Mouse (Mus musculus) forebrain, embryonic 10.5 days (tissue): ENCODE results near the gene Prr13. TPM values are rescaled to one million over a fixed set of nuclear protein-coding genes. Genes with fewer than 3 reads are reported as not detected.
A peak's percentile ranks its signal among the peaks of the same experiment; 100 is the strongest.

Experiments used
- DNase-seq: peaks from one replicate; pipeline ENCODE4 v3.0.0-alpha.2; 2017; ENCODE audit warnings: low spot score; ENCODE audit errors: extremely low spot score
- H3K27ac ChIP-seq: fragments of 300-500 bp; sonication (generic); 2 replicates; pipeline ENCODE4 v1.5.1; 2016; ENCODE audit warnings: mild to moderate bottlenecking
- H3K27me3 ChIP-seq: fragments of 300-500 bp; sonication (generic); 2 replicates; pipeline ENCODE4 v1.6.1; 2016; ENCODE audit warnings: mild to moderate bottlenecking; ENCODE audit not compliant: poor library complexity, severe bottlenecking
- H3K36me3 ChIP-seq: fragments of 300-500 bp; sonication (generic); replicated peaks from 2 replicates; pipeline ENCODE4 v1.6.1; 2016; ENCODE audit warnings: mild to moderate bottlenecking, moderate library complexity
- H3K4me1 ChIP-seq: fragments of 300-500 bp; sonication (generic); 2 replicates; pipeline ENCODE4 v1.6.1; 2016
- H3K4me3 ChIP-seq: fragments of 300-500 bp; sonication (generic); 2 replicates; pipeline ENCODE4 v1.5.1; 2016; ENCODE audit warnings: mild to moderate bottlenecking, moderate library complexity
- H3K9me3 ChIP-seq: fragments of 300-500 bp; sonication (generic); 2 replicates; pipeline ENCODE4 v1.6.1; 2016; ENCODE audit warnings: mild to moderate bottlenecking, moderate library complexity
- WGBS: fragments of 180-500 bp; shearing (Covaris S2); methylation state at CpG from one replicate; pipeline ENCODE4 v1.1.7; 2016; 5-methylcytosine and 5-hydroxymethylcytosine counted together
- polyA plus RNA-seq: library from polyadenylated mRNA; unstranded; fragments of >200 nt; fragmentation: Nextera tagmentation; extraction: Ambion mirVana; gene quantifications from 2 replicates; pipeline ENCODE4 v1.2.1, GENCODE M21; 2016

The Prr13 gene
- polyA plus RNA-seq, 1 experiment from 2014 or later: 70.7 TPM

GRCm38 (mm10) chr15:102500479-102500878, 41.7 kb downstream of the Prr13 start:
- no peak overlapping the region for H3K27ac ChIP-seq
- WGBS: 91% methylated on average over 5 of the region's 5 CpGs
- no peak overlapping the region for H3K4me3 ChIP-seq
- no peaks in the 10 kb centered on the region for H3K9me3 ChIP-seq
- H3K4me1 ChIP-seq: peaks cover 4% of the 10 kb centered on the region; the same call in 1 of the 2 replicates
- no peak for DNase-seq
- H3K27me3 ChIP-seq: no peaks in the 10 kb centered on the region
- H3K36me3 ChIP-seq: peaks cover 99% of the 10 kb centered on the region

GRCm38 (mm10) chr15:102501084-102501814, 42.4 kb downstream of the Prr13 start:
- H3K4me1 ChIP-seq: peaks cover 4% of the 10 kb centered on the region; the same call in 1 of the 2 replicates
- H3K9me3 ChIP-seq: no peaks in the 10 kb centered on the region
- H3K27ac ChIP-seq: no peak overlapping the region
- DNase-seq: no peak
- WGBS: 92% methylated on average over 19 of the region's 19 CpGs
- peaks cover 98% of the 10 kb centered on the region for H3K36me3 ChIP-seq
- no peaks in the 10 kb centered on the region for H3K27me3 ChIP-seq
- no peak overlapping the region for H3K4me3 ChIP-seq

- peaks cover 97% of the 10 kb centered on the region for H3K36me3 ChIP-seq
- WGBS: 87% methylated on average over 9 of the region's 9 CpGs
- peaks cover 4% of the 10 kb centered on the region; the same call in 1 of the 2 replicates for H3K4me1 ChIP-seq
- H3K4me3 ChIP-seq: no peak overlapping the region
- no peaks in the 10 kb centered on the region for H3K9me3 ChIP-seq
- H3K27me3 ChIP-seq: no peaks in the 10 kb centered on the region
- no peak for DNase-seq
- no peak overlapping the region for H3K27ac ChIP-seq
Measured at GRCm38 (mm10) chr15:102502254-102502840, 43.5 kb downstream of the Prr13 start.

- Histone ChIP-seq H3K27me3 (no peaks in the 10 kb centered on the region), H3K4me3 (no peak within 1 kb of the TSS), H3K4me1 (peaks cover 4% of the 10 kb centered on the region; the same call in 1 of the 2 replicates), H3K36me3 (peaks cover 93% of the 10 kb centered on the region), H3K27ac (no peak within 1 kb of the TSS), H3K9me3 (no peaks in the 10 kb centered on the region)
- 88% methylated on average over 1 of the region's 1 CpGs for WGBS
- no peak for DNase-seq
Measured at GRCm38 (mm10) chr15:102503447-102503846, 44.6 kb downstream of the Prr13 start, which contains the start of gene Gm10337. Gm10337 (plus strand) TSS chr15:102503722.

GRCm38 (mm10) chr15:102503924-102504782, 45.3 kb downstream of the Prr13 start:
- 93% methylated on average over 9 of the region's 9 CpGs for WGBS
- Histone ChIP-seq H3K27me3 (no peaks in the 10 kb centered on the region), H3K9me3 (no peaks in the 10 kb centered on the region), H3K4me1 (peaks cover 6% of the 10 kb centered on the region), H3K36me3 (peaks cover 87% of the 10 kb centered on the region), H3K27ac (no peak overlapping the region), H3K4me3 (no peak overlapping the region)
- DNase-seq: no peak

GRCm38 (mm10) chr15:102505073-102505769, 46.4 kb downstream of the Prr13 start:
- H3K9me3 ChIP-seq: no peaks in the 10 kb centered on the region
- H3K27ac ChIP-seq: no peak overlapping the region
- DNase-seq: no peak
- H3K4me1 ChIP-seq: peaks cover 17% of the 10 kb centered on the region
- 83% methylated on average over 12 of the region's 12 CpGs for WGBS
- H3K27me3 ChIP-seq: no peaks in the 10 kb centered on the region
- H3K36me3 ChIP-seq: peaks cover 76% of the 10 kb centered on the region
- H3K4me3 ChIP-seq: no peak overlapping the region

- no peaks in the 10 kb centered on the region for H3K9me3 ChIP-seq
- DNase-seq: no peak
- H3K4me3 ChIP-seq: no peak overlapping the region
- WGBS: 92% methylated on average over 9 of the region's 9 CpGs
- H3K36me3 ChIP-seq: peaks cover 69% of the 10 kb centered on the region
- H3K27me3 ChIP-seq: no peaks in the 10 kb centered on the region
- peaks cover 24% of the 10 kb centered on the region for H3K4me1 ChIP-seq
- no peak overlapping the region for H3K27ac ChIP-seq
Measured at GRCm38 (mm10) chr15:102505770-102506463, 47.1 kb downstream of the Prr13 start.

- Histone ChIP-seq H3K36me3 (peaks cover 64% of the 10 kb centered on the region), H3K4me1 (peaks cover 29% of the 10 kb centered on the region), H3K27ac (no peak overlapping the region), H3K27me3 (no peaks in the 10 kb centered on the region), H3K9me3 (no peaks in the 10 kb centered on the region), H3K4me3 (no peak overlapping the region)
- WGBS: 86% methylated on average over 2 of the region's 2 CpGs
- DNase-seq: no peak
Measured at GRCm38 (mm10) chr15:102506464-102506830, 47.6 kb downstream of the Prr13 start.

- 80% methylated on average over 1 of the region's 1 CpGs for WGBS
- no peaks in the 10 kb centered on the region for H3K9me3 ChIP-seq
- no peak overlapping the region for H3K27ac ChIP-seq
- H3K27me3 ChIP-seq: no peaks in the 10 kb centered on the region
- H3K4me1 ChIP-seq: peaks cover 34% of the 10 kb centered on the region
- H3K4me3 ChIP-seq: no peak overlapping the region
- no peak for DNase-seq
- H3K36me3 ChIP-seq: peaks cover 60% of the 10 kb centered on the region
Measured at GRCm38 (mm10) chr15:102506864-102507263, 48.0 kb downstream of the Prr13 start.

GRCm38 (mm10) chr15:102507561-102507960, 48.7 kb downstream of the Prr13 start:
- no peak overlapping the region for H3K4me3 ChIP-seq
- H3K27me3 ChIP-seq: no peaks in the 10 kb centered on the region
- no peaks in the 10 kb centered on the region for H3K9me3 ChIP-seq
- peaks cover 40% of the 10 kb centered on the region for H3K4me1 ChIP-seq
- no peak for DNase-seq
- H3K27ac ChIP-seq: no peak overlapping the region
- H3K36me3 ChIP-seq: peaks cover 53% of the 10 kb centered on the region

GRCm38 (mm10) chr15:102508336-102508735, 49.5 kb downstream of the Prr13 start:
- Histone ChIP-seq H3K27ac (no peak overlapping the region), H3K27me3 (no peaks in the 10 kb centered on the region), H3K9me3 (no peaks in the 10 kb centered on the region), H3K36me3 (peaks cover 45% of the 10 kb centered on the region), H3K4me3 (no peak overlapping the region), H3K4me1 (peaks cover 46% of the 10 kb centered on the region)
- no peak for DNase-seq
- WGBS: 88% methylated on average over 3 of the region's 3 CpGs

- Histone ChIP-seq H3K9me3 (no peaks in the 10 kb centered on the region), H3K4me1 (peaks cover 49% of the 10 kb centered on the region), H3K27me3 (no peaks in the 10 kb centered on the region), H3K4me3 (peak overlapping the region; percentile 72), H3K36me3 (peaks cover 27% of the 10 kb centered on the region), H3K27ac (peak overlapping the region; percentile 89)
- no peak for DNase-seq
- 6% methylated on average over 9 of the region's 9 CpGs for WGBS
Measured at GRCm38 (mm10) chr15:102510110-102510509, 51.3 kb downstream of the Prr13 start.
